Mouse (Mus musculus) c-Kit-positive CD71-positive TER-119-positive erythroid progenitor cells, embryonic 14.5 days (primary cell): ENCODE data around the gene Tnfrsf4.
A peak's percentile ranks its signal among the peaks of the same experiment; 100 is the strongest.

ENCODE experiments used
- DNase-seq: peaks from one replicate; pipeline ENCODE4 v3.0.0-alpha.2; 2013; ENCODE audit warnings: low spot score

Gene Tnfrsf4

DNA sequence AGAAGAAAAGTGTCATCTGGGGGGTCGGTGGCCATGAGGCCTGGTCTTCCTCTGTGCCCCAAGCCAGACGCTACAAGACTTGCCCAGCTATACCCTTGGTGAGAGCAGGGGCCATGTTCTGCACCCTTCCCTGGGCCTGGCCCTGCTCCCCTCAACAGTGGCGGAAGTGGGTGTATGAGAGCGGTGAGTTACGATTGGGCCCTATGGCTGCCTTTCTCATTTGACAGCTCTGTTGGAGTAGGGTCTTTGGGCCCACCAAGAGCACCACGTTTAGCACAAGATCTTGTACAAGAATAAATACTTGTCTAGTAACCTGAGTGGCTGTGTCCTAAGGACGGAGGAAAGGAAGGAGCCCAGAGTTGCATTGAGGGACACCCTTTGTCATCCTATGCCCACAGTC is 14.9 kb downstream of the Tnfrsf4 start:
- no peak for DNase-seq

DNA sequence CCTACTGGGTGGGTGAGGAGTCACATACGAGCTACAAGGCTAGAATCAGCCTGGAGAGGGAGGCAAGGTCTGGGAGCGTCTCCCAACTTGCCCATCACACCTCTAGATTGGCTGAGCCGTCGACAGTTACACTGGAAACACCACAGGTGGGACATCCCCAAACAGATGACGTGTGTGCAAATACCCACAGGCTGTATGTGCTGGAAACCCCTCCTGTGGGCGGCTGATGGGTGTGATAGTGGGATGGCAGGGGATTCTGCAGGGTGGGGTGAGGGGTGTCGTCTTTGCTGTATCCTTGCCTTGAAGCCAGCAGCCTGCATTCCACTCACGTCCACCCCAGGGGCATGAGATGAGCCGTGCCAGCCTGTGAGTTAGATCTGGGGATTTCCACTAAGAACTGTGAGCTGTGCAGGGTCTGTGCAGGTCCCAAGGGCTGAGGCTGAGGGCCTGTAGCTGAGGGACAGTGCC is 17.0 kb downstream of the Tnfrsf4 start:
- DNase-seq: no peak

DNA sequence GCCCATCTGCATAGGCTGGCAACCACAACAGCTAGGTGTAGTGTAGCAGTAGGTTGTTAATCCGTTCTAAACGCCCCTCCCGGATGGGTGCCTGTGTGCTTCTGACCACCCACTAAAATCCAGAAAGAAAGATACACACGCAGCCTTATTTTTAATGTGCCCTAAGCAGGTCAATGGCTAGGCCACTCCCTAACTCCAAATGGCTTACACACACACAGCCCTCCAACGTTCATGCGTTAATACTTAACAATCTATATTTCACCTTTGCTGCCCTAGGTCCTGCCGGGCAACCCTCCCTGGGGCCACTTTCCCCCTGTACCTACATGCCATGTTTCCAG is 17.6 kb downstream of the Tnfrsf4 start:
- no peak for DNase-seq

DNA sequence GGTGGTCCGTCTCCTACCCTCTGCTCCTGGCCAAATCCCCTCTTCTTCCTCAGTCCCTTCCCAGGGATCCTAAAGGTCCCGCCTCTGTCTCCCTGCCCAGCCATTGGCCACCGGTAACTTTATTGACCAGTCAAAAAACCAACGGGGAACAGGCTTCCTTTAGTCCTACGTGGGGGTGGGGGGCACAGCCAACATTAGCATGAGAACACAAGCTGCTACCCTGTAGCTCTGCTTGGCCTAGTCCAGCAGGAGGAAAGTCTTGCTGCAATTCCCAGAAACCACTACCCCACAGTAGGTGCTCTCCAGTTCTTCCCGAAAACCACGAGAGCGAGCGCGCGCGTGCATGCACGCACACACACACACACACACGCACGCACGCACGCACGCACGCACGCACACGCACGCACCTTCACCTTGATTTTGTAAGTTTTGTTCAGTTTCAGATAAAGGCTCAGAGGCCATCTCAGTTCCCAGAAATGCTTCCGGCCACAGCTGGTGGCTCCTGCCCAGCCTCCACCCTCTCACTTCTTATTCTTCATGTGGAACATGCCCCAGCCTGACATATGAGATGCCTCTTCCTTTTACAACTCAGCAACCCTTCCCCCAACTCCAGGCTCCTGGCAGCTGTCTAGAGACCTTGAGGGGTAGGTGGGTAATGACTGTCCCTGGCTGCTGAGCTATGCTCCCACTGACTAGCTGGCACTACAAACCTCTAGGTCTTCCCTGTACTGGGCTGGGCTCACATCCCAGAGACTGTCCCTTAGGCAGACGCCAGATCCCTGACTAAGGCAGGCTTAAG is 18.1 kb downstream of the Tnfrsf4 start:
- DNase-seq: no peak

DNA sequence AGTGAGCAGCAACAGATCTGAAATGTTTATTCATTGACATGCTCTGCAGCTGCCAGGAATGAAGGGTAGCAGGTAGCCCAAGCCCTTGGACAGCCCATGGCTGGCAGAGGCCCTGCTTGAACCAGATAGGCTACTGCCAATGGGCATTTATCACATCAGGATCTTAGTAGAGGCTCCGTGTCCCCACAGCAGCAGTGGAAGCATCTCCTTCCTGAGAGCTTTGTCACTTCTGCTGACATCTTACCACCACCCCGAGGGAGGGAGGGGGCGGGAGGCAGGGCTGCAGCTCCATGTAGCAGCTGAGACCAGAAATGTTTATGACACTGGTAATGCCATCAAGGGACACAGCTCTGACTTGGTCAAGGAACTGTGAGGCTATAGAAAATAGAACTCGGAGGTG is 19.2 kb downstream of the Tnfrsf4 start:
- no peak for DNase-seq

DNA sequence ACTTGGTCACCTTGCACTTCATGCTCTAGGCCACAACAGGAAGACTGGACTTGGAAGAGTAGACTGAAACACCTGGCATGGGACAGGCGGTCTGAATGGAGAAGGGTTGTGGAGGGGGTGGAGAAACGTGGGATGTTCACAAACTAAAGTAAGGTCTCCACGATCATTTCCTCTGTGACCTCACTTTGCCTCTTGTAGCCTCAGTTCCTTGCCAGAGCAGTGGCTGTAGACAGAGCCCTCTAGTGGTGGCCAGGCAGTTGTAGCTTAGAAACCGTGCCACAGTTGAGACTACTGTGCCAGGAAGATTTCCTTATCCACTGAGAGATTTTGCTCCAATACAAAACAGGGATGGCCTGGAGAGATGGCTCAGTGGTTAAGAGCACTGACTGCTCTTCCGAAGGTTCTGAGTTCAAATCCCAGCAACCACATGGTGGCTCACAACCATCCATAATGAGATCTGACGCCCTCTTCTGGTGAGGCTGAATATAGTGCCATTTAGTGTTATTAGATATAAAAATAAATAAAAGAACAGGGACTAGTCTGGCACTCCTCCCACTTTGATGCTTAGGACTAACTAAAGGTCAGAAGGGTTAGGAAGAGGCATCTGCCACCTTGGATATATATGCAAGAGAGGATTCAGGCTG is 20.0 kb downstream of the Tnfrsf4 start:
- peak; percentile 29 for DNase-seq

DNA sequence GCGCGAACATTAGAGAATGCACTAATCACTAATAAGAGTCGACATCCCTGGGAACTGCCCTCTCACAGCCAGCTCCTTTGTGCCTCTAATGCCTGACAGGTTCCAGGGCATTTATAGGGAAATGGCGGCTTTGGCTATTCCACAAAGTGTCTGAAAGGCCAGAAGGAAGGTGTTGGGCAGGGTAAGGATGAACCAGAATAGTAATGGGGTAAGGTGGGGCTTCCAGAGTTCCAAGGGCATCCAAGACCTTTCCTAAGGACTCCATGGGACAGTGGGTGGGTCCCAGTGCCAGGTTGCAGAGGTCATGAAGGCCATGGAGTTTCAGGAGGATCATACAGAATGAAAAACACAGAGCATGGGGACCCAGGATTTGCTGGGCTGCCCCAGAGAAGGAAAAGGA is 20.7 kb downstream of the Tnfrsf4 start:
- DNase-seq: no peak

DNA sequence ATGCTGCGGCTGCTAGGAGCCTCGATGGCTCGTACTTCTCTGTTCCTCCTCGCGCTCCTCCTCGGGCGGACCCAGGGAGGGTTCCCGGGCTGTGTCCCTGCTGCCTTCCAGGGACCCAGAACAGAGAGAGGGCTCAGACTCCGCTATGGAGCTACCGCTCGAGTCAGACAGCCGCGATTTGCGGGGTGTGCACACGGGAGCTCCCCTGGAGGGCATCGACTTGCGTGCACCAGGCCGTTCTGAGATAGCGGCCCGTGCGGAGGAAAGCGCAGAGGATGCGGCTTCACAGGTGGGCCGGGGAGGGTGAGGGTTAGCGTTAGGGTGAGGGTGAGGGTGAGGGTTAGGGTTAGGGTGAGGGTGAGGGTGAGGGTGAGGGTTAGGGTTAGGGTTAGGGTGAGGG is 21.3 kb downstream of the Tnfrsf4 start:
- DNase-seq: no peak

DNA sequence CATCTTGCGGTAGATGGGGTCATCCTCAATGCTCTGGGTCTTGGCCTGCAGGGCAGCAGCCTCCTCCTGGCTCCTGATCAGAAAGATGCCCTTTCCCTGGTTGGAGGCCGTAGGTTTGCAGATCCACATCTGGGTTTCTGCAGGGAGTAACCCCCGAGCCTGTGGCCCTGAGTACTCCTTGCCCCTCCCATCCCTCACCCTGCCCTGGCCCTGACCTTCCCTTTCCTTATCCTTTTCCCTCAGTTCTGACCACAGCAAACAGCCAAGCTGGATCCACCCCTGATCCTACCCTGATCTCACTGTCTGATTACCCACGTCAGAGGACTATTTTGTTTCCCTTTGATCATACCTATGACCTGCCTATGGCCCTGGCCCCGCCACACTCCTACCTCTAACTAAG is 31.1 kb downstream of the Tnfrsf4 start:
- no peak for DNase-seq

DNA sequence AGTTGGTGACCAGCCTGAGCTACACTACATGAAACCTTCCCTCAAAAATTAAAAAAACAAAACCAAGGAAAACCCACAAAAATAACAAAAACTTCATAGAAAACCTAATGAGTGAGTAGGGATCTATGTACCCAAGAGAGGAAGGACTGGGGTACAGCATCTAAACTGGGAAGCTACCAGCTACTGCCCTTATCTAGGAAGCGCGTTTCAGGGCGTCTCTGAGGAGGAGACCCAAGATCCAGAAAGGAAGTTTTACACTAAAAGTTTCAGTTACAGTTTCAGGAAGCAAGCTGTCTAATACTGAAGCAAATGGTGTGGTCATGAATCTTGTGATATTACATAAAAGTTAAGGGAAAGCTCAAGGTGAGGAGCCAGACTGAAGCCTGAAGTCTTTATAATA is 36.1 kb downstream of the Tnfrsf4 start:
- no peak for DNase-seq

DNA sequence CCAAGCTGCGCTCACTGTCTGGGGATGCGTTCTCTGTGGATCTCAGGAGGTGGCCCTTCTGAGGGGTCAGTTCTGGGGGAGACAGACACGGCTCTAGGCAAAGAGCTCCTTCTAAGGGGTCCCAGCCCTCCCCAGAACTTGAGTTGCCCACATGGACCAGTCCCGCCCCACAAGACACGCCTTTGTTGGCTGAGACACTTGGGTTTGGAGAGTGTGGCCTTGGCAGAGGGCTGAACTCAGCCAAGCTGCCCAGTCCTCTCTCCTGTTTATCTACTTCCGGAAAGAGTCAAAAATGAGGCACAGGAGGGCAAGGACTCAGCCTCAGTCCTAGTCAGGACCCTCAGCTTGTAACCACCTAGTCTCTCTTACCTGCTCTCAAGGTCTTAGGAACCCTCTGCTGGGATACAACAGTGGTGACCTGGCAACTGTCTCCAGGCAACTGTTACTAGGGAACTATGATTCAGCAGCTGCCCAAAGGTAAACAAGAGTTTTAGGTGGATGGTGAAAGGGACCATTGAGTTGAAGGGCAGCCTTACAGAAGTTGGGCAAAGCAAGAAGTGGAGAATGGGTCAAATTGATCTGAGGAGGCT is 36.8 kb downstream of the Tnfrsf4 start:
- DNase-seq: no peak

DNA sequence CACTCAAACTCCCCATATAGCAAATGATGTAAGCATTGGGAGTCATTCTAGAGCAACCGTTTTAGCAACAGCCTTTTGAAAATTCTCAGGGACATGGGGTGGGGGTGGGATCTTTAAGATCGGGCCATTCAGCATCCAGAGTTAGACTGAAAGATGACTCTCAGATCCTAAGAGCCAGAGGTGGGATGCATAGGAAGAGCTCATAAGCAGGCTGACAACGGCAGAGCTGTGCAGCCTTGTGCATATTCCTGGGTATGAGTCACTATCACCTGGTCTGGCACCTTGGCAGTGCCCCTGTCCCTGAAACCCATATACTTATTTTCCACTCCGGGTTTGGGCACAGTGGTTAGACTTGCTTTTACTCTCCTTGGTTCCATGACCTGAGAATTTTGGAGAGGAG is 39.5 kb downstream of the Tnfrsf4 start:
- DNase-seq: no peak

DNA sequence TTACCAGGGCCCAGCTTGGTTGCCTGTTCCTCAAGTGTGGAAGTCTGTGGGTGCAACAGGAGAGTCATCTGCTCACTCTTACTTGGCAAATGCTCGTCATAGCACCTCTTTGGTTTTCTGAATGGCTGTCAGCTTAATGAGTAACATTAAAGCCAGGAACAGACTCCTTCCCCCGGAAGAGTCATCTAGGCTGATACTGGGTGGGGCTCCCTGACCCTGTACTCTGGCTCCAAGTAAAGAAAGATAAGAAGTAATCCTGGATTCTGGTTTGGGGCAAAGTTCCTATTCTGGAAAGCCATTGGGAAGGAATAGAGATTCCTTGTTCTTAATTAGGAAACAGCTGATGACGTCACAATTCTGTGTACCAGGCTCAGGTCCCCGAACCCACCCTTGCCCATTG is 40.5 kb downstream of the Tnfrsf4 start:
- no peak for DNase-seq

DNA sequence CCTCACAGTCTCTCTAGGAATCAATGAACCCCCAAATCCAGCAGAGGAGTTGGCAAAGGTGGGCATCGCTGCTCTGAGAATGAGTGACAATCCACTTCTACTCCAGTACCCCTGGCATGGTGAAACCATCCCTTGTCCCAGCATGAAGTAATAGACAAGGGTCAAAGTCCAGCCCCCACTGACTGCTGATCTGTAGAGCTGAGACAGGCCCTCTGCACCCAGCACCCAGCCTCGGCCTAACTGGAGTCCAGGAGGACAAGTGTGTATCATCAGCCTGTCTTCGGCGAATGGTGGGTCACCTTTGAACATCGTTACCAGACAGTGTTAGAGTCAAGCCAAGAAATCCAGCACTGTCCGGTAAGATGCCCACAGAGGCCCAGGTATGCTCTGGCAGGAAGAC is 41.0 kb downstream of the Tnfrsf4 start:
- DNase-seq: no peak

DNA sequence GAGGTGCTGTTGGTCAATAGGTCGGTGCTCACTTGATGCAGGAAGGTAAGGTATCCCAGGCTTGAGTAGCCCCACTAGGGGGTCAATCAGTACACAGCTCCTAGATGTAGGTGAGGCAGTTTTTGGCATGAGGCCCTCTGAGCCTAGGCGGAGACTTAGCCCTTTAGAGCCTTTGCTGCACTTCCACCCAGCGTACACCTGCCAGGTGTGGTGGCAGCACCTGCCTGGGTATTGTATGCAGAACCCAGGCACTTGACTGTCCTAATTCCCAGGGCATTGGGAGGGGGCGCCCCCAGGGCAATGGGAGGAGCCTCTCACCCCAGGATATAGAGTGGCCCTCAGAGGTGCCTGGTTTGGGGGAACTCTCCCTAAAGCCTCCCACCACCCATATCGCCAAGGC is 41.5 kb downstream of the Tnfrsf4 start:
- DNase-seq: no peak

DNA sequence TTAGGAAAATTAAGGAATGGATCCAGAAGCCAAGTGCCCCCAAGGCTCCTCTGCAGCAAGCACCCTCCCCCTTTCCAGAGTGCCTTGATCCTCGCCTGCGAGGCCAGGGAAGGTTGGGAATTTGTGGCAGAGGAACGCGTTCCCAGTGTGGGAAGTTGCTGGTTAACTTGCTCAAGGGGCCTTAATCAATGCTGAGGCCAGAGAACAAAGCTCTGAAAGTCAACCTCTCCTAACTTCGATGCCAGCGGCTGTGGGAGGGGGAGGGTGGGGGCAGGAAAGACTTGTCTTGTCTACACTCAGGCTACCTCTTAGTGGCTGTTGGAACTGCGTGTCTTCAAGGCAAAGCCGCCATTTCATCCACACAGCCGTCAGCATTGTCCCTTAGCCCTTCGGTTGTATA is 44.1 kb downstream of the Tnfrsf4 start:
- no peak for DNase-seq

DNA sequence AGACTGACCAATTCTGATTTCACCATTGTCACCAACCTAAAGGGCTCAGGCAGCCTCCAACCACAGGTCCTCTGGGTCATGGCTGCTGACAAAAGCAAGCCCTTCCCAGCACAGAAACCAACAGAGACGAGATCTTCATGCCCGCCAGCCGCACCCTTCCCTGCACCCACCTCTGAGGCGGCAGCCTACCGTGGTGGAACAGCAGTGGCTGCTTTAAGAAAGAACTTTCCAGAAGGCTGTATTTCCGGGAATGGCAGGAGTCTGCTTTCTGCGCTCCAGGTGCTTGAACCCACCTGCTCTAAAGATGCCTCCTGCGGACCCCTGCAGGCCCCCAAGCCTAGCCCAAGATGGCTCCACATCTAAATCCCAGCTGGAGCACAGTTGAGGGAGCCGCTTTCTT is 45.2 kb downstream of the Tnfrsf4 start:
- DNase-seq: no peak

DNA sequence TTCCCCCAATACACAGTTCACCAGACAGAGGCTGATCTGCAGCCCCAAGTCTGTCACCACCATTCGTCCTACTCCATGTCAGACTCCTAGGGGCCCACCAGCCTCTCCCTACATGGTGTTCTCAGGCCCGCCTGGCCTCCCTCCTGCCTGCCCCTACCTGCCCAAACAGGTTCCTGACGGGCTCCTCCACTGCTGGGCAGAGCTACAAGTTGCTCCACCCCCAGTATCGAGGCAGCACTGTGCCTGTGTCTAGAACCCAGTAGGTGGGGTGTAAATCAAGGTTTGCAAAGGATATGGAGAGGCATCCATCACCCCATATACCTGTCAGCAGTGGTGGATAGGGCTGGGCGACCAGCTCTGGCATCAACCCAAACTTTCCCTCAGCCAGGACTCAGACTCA is 45.6 kb downstream of the Tnfrsf4 start, which contains the start of gene Ttll10:
Gene Ttll10 (minus strand): TSS at position 154 of the 400 bp plus-strand sequence.
- no peak for DNase-seq

DNA sequence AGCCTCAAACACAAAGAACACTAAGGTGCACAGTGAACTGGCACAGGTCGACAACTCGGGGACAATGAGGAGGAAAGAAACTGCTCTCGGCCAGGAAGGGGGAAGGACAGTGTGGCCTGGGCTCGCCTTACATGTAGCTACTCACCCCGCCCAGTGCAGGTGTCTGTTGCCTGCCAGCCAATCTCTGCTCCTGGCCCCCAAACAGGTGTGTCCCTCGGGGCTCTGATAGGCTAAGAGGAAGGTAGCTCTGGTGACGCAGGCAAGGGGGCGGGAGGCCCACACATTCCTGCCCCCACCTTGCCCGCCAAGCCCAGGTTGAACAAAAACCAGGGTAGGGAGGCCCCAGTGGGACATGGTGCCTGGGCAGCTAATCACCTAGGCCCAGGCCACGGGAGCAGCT is 46.1 kb downstream of the Tnfrsf4 start:
- DNase-seq: no peak

DNA sequence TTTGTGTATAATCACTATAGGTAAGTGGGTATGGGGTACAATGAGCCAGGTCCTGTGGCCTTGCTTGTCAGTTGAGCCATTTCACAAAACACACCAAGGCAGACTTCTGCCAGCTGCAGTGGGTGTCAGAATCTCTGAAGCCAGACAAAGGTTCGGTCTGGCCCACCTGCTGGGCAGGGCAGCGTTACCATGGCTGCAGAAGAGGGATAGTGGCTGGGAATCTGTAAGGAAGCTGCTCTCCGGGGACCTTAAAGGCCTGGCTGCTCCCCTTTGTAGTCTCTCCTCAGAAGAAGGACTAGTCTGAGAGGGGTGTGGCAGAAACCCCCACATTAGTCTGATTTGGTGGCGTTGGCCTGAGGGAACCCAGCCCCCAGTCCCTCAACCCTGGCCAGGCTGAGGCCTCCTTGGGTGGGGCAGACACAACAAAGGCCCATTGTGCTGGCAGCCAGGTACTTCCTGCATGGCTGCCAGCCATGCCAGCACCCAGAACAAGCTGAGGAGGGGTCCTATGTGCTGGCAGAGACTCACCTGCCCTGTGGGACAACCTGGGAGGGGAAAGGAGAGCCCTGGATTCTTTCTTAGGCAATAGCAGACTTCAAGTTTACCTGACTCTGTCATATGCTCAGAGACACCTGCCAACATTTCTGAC is 50.3 kb downstream of the Tnfrsf4 start:
- no peak for DNase-seq

DNA sequence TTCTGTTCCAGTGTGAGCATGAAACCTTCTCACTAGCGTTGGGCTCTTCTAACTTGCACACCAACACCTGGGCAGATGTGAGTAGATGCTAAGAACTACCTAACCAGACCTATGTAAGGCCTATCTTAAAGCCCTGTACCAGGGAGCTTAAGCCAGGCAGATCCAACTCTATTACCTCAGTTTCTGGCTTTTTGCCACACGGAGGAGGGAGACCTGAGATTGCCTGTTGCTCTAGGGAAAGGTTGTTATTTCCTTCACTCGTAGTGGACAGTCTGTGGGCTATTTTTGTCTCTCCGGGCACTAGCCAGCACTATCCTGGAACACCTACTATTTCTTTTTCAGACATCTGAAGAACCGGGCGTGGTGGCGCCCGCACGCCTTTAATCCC is 50.9 kb downstream of the Tnfrsf4 start:
- DNase-seq: no peak

DNA sequence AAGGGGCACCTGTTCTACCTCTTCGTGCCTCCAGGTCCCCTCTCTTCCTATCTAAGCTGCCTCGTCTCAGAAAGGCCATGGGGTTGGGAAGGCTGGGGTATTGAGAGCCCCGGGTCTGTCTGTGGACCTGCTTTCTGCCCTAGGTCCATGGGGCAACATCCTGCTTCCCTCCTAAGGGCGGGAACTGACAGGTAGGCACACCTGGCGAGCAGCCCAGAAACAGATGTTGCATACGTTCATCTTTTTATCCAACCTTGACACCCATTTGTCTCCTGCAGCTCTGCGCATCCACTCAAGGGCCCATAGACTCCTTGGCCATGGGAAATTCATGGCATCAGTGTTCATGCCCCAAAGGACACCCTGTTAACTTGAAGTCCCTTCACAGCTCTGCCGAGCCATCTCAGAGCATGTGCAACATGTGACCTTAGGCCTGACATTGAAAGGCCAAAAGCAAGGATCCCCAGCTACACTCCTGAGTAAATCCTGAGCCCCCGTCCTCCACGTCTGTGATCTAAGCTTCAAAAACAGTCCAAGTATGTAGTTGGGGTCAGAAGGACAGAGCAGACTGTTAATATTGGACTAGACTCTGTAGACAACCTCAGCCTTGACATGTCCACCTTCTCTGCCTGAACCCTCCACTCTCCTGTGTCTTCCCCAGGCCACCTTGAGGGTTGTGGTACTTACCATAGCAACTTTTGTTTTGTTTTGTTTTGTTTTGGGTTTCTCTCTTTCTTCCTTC is 51.7 kb downstream of the Tnfrsf4 start:
- DNase-seq: no peak
